Mouse (Mus musculus) T-helper 17 cell (primary cell): Measurements from ENCODE around the gene Commd9.

Experiments used
- in situ Hi-C, 2 experiments: fragments of 300-600 bp; cut with MboI, MseI; formaldehyde crosslinking; loops; 1 replicate in 1 of 2; 2 replicates in 1 of 2; pipeline ENCODE4 v1.15.1; 2025; ENCODE audit warnings: high pct_unique_total_duplicates in 2 of 2

The Commd9 gene

DNA sequence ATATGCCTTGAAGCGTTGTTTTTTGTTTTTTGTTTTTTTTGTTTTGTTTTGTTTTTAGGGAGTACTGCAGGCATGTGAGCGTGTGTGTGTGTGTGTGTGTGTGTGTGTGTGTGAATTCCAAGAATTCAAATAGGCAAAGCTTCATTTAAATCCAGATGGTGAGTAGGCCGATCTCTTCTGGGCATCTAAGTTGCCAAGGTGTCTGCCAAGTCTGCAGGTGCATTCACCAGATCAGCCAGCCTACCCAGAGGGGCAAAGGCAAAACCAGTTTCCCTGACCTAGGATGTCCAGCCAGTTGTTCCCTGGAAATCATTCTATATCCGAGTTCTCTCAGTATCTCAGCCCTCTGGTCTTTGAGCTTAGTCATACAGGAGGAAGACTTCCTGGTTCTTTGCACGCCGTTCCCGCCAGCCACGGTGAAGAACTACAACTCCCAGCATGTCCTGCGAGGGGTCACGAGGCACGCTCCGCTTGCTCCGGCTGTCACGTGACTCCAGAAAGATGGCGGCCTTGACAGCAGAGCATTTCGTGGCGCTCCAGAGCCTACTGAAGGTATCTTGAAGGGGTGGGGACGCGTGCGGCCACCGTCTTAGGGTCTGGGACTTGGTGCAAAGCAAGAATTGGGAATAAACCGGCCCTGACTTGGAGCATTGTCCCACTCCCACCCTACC lies at the start of gene Commd9:
Gene Commd9, plus strand, starts transcription at position 480 of the 671 bp plus-strand sequence.
- in situ Hi-C loops: no loop called here

DNA sequence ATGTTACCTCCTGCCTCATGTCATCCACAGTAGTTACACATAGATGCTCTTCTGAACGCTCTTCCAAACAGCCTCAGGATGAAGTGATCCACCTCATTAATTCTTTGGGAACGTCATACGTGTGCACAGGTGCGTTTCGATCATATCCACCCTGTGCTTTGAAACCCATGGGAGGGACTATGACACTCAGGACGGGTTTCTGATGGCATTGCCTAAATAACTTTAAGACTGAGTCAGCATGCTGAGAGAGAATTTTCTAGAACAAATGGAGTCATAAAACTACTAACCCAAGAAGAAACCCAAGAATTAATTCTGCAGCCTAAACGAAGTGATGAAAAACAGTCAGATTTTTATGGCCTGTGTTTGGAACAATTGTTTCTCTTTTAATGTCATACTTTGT lies 43.3 kb upstream of the Commd9 start:
- in situ Hi-C loops: no loop called here

DNA sequence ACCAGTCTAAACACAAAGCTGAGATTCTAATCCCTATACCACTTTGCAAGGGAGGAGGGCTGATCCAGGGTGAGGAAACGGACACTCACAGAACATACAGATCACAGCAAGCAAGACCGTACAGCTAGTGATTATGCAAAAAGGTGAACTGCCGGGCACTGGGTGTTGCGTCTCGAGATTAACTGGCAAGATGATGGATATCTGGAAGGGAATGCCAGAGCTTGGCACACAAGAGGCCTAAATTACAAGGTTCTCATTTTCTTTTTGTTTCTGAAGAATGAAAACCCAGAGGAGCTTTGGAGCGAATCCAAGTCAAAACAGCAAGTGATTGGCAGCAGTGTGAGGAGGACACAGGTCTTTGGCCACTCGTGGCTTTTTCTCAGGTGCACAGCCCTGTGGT lies 31.3 kb upstream of the Commd9 start:
- in situ Hi-C loops: no loop called here

DNA sequence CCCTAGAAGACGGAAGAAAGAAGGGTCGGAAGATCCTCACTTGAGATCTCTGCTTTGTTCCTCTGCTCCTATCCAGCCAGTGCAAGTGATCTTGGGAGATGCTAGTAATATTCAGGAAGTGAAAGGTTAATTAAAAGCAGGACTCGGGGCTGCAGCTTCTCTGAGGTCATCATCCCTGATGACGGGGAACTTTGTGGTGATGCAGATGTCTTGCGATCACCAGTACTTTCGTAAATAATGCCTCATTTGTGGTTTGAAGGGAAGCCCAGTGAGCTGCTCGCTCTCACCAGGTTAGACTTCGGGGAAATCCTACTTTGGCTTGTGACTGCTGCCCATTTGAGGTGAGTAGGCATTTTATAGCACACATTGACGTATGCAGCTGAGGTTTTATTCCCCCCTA lies 29.9 kb upstream of the Commd9 start:
- in situ Hi-C loops: no loop called here

DNA sequence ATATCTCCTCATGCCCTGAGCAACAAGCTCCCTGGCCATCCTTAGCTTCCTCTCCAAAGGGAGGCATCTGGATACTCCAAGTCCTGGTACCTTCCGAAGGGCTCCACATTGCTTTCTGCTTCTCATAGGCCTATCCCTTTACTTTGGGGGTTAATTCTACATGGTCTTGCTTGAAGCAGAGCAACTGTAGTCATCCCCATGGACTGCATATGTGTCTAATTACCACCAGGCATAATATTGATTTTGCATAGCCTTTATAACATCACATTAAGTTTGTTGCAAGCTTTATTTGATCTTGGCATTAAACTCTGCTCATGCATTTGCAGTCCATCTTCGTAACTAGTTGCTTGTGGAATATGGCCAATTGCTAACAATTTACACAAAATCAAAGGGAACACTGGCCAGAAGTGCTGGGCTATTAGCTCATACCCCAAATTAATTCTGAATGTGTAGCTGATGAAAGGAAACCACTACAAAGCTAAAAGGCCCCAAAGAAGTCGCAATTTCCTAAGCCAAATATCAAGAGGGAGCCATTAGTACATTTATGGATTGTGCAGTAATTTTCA lies 25.0 kb upstream of the Commd9 start:
- in situ Hi-C loops: no loop called here

DNA sequence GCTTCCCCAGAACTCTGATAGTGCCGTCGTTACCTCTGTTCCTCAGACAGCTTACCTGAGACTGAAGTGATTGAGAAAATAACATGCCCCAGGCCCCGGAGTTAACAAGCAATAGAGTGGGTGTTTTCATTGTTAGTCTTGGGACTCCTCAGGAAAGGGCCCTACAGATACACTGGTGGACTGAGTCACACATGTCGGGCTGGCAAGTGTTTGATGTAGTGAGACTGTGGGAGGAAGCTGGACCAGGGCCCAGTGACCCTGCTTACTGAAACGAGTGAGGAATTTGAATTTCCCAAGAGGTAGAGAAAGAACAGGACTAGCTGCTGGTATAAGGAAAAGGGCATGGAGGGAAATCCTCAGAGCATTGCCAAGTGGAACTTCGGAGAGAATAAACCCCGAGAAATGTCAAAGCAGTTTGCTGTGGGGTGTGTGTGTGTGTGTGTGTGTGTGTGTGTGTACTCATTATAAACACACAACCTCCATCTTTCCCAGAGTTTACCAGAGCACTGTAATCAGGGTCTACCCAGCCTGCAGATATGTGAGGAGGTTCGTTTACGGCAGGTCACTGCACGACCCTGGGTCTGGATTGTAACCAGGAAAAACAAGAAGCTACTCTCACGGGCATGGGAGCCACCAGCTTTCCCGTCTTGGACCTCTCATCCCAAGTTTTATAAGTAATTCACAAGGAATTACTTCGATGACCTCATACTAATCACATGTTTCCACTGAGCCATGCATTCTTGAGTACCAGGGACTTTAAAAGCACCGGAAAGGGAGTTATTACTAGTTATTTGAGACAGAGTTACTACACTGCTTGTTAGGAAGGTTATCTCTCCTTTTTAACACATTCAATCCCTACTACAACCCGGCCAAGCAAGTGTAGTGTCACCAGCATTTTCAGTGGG lies 23.6 kb upstream of the Commd9 start:
- in situ Hi-C loops: no loop called here

DNA sequence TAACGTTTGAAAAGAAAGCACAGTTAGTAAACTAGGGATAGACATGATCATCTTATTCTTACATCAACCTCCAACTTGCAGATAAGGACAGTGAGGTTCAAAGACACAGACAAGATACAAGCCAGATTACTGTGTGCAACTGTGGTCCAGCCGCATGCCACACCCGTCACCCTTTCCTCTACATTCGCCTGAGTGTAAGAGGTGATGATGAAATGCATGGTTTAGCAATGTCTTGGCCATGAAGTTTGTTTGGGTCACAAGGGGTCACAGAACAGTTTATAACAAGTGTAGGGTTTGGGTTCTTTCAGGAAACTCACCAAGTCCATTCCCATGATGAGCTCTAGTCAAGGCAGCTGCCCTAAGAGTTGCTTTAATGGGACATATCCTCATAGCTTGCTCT lies 17.4 kb upstream of the Commd9 start:
- in situ Hi-C loops: no loop called here

DNA sequence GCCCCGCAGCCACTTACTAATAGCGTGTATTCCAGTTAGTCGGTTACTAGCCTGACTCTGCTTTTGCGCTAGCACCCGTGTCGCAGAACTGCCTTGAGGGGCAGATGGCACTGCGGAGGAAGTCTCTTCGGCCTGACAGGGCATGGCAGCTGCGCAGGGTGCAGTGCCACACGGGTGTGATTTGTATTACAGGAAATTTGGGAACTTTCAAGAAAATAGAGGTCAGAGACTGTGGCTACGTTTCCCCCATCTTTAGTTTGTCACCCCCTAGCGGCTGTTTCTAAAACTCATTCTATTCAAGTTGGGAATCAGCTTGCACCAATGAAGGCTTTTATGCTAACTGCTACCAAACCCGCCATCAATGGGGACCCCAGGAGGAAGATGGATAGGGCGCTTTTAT lies 14.9 kb upstream of the Commd9 start:
- in situ Hi-C loops: loop anchor here (5.0 to 10.0 kb wide), 2 partner anchors 154 to 166 kb away; no protein-coding TSS in a partner anchor

DNA sequence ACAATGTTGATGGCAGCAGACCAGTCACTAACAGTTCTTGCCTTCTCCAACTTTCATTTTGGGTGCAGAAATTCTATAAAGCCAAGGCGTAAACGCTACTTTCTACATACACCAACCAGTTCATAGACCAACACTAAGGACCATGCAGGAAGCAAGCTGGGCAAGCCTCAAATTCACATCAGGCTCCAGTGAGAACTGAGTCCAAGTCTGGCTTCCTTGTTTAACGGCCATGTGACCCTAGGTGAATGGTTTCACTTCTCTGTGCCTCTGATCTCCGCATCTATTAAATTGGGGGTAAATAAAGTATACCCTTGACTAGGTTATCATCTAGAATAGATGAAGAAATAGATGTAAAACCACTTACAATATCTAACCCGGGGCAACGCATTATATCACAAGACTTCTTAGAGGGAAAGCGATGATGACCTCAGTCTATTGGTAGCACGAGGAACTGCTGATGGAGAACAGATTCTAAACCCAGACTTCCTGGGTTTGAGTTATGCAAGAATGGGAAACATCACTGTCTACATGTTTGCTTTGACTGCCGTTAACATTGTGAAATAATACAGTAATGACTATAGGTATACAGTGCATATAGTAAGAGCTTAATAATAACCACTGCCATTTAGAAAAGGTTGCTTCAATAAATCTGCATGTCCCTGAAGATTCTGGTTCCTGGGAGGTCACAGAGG lies 4.4 kb upstream of the Commd9 start:
- in situ Hi-C loops: no loop called here

DNA sequence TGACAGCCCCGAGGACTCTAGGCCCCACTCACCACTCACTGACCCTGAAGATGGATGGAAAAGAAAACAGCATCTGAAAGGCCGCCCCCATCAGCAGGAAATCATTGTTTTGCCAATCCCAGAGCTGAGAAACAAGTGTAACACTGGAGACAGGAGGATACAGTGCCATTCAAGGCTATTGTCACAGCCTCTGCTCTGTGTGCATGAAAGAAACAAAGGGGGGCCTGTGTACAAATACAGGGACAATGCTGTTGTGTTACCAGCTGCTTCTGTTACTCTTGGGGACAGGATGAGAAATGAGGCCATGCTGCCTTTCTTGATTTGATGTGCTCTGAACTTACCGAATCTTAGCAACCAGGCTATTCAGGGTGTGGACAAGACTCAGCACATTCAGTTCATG lies 3.0 kb upstream of the Commd9 start, which contains the start of gene Prr5l:
Gene Prr5l, minus strand, starts transcription at position 30 of the 400 bp plus-strand sequence.
- in situ Hi-C loops: no loop called here

DNA sequence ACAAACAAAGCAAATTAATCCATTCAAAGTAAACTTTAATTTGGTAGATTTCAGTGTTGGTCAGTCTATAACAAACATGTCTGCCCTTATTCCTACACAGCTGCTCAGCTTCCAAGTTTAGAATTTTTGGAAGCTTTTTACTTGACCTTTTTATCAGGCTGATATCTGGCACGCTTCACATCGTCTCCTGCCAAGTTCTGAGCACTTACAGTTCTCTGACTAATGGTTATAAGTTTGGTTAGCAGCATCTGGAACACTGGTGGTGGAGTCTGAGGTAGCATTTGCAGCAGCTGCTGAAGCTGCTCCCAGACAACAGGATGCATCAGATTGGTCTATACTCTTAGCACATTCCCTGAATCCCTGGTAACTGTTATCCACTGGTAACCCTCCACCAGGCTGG lies 1.8 kb upstream of the Commd9 start:
- in situ Hi-C loops: no loop called here

DNA sequence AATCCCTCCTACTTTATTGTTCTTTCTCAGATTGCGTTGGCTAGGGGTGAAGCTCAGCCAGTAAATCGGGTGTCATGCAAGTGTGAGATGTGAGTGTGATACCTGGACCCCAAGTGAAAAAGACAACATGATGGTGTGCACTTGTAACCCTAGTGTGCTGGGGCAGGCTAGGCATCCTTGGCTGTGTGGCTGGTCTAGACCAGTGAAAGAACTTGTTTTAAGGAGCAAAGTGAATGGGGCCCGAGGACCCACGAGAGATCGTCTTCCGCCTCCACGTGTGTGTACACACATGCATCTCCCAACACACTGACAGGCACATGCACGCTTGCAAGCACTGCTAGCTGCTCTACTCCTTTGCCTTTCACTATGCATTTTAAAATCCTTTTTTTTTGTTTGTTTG lies 2.8 kb downstream of the Commd9 start:
- in situ Hi-C loops: no loop called here

DNA sequence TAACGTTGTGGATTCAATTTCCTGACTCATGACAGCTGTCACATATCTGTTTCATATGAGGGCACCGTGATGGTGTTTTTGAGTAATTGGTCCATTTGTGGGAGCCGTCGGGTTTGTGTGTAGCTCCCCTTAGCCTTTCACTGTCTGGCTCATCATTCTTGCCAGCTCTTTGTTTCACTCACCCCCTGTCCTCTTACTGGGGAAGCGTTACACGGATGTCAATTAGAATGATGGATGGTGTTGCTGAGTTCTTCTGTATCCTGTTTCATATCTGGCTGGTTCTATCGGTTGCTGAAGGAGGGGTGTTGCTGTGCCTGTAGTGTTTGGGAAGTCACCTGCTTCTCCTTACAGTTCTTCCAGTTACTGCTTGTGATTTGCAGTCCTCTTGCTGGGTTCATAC lies 5.1 kb downstream of the Commd9 start:
- in situ Hi-C loops: no loop called here

DNA sequence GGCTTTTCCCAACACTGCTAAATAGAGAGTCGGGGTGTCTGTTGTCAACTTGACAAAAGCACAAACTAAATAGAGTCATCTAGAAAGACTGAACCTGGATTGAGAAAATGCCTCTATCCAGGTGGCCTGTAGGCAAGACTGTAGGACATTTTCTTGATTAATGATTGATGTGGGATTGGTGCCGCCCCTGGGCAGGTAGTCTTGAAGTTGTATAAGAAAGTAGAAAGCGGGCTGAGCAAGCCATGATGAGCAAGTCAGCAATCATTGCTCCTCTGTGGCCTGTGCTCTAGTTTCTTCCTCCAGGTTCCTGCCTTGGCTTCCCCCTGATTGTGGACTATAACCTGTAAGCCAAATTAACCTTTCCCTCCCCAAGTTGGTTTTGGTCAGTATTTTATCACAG lies 8.1 kb downstream of the Commd9 start:
- in situ Hi-C loops: no loop called here

DNA sequence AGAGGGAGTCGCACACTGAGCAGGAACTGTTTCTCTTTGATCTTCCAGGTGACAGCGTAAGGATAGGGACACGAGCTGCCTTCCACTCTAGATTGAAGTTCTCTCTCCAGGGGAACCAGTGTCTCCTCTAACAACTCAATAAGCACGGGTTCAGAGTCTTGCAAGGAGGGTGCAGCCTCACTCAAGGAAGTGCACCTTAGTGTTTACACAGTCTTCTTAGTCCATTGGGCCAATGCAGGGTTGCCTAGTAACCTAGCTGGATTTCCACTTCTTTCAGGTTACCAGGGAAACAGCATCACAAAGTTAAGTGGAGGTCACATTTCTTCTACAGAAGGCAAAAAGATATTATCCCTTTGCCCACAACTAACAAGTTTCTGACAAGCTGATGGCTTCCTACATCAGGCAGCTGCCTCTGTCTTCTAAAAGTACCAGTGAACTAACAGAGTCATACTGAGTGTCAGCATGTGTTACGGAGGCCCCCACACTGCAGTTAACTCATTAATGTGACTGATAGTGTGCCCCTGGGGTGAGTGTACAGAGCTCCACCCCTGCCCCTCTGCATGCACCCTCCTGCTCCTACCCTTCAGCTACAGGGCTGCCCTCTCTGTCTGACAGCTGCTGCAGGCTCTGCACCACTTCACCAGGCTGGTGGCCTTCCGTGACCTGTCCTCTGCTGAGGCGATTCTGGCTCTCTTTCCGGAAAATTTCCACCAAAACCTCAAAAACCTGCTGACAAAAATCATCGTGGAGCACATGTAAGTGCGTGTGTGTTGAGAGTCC lies 10.6 kb downstream of the Commd9 start:
- in situ Hi-C loops: no loop called here

DNA sequence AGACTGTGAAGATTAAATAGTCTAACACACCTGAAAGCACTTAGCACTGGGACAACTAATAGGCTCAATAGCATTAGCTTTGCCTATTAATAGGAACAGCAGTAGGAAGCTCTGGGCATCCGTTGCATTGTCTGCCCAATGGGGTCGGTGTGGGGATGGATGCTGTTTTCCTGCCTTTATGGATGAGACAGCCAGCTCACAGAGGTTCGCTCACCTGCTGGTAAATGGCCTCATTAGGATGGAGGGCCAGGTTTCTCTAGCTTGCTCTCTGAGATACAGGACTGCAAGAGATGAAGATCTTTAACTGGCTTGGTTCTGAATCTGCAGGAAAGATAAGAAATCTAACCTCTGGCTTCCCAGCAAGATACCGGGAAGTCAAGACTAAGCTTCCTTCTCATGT lies 16.1 kb downstream of the Commd9 start:
- in situ Hi-C loops: no loop called here

DNA sequence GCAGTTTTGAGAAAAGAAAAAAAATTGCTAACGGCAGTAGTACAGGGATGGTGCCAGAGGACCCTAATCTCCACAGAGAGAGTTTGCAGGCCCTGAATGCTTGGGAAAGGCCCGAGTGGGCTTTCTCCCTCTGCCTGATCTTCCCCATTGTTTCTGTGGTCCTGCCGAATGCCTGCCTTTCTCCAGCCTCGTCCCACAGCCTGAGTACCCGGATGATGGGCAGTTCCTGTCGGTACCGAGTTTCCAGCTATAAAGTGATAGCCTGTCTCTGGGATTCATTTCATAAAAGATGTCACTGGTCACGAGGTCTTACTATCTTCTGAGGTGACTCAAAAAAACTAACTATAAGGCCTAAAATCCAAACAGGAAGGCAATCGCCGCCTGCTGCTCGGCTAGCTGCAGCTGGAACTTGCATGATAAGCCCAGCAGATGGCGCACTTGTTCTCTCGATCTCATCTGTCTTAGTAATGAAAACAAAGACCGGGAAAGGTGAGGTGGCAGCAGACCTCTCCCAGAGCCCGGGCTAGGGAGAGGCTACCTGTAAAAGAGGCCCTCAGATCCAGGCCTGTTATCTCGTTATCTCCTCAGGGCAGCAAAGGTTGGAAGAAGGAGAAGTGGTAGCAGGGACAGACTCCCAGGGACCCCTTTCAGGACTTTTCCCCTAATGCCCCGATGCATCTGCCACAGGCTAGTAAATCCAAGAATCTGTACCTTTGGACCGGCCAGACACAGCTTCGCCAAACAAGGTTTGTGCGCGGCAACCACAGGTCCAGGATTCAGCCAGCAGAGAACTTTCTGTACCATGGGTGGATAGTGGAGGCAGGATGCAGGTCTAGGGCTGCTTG lies 19.7 kb downstream of the Commd9 start:
- in situ Hi-C loops: loop anchor here in 1 of 2 experiments (5.0 kb wide), 1 partner anchor 547 kb away; the partner anchor contains the start of gene Fjx1

DNA sequence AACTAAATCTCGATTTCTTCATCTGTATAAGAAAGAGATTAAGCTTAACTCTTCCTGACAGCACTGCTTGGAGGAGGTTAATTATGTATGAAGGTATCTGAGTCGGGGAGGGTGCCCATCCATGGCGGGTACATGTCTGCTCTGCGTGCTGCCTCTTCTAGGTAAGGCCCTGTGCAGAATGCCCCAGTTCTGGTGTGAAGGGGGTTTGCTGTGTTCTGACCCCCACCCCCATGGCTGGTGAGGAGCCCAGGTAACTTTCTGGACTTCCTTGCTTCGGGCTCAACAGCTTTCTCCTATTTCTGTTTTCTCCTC lies 20.3 kb downstream of the Commd9 start:
- in situ Hi-C loops: loop anchor here in 1 of 2 experiments (5.0 kb wide), 1 partner anchor 546 kb away; the partner anchor contains the start of gene Fjx1

DNA sequence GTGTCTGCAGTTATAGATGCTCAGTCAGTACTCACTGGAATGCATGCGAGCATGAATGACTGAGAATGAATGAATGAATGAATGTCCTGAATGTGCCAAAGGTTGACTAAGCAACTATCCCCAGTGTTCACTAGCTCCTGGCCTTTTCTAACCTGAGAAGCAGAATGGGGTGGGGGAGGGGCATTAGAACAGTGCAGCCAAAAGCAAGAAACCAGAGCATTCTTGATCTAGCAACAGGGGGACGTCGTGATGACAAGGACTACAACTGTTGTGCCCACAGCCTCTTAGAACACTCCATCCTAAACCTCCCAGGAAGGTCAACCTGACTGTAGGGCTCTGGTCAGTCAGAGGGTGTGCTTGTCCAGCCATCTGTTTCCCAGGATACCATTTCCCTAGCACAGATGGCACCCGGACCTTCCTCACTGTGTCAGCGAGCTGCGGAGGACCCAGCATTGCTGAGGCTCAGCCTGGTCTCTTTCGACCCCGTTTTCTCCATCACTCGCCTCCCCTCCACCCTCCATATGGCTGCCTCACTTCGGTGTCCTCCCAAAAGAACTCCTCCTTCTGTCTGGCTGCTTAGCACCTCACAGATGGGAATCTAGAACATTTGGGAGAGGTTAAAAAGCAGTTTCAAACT lies 21.5 kb downstream of the Commd9 start:
- in situ Hi-C loops: loop anchor here in 1 of 2 experiments (5.0 kb wide), 1 partner anchor 545 kb away; the partner anchor contains the start of gene Fjx1
